Mouse (Mus musculus): ENCODE data around the gene Cyp2ab1.
"Not testable (repeated sequence)": the region's sequence is repeated elsewhere in the genome, so short reads cannot be mapped to it uniquely, and the experiment has no call there.

Cyp2ab1 gene

DNA sequence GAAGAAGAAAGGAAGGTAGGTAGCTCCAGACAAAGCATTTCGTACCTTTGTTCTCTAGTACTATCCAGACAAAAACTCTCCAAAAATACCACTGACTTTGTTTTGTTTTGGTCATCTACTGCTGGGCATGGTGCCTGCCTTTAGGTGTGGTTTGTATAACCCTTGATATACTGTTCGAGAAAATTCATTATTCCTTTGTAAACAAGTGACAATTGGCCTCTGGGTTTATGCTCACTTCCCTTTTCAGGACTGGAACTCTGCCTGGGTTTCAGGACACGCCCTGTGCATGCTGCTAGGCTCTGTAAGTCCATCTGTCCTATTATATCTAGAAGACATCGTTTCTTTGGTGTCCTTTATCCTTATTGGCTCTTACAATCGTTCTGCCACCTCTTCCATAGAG lies at the start of gene Cyp2ab1:
Gene Cyp2ab1, minus strand, starts transcription at position 119 of the 400 bp plus-strand sequence.
- DNase-seq (ENCODE audit: low spot score) = no peak

DNA sequence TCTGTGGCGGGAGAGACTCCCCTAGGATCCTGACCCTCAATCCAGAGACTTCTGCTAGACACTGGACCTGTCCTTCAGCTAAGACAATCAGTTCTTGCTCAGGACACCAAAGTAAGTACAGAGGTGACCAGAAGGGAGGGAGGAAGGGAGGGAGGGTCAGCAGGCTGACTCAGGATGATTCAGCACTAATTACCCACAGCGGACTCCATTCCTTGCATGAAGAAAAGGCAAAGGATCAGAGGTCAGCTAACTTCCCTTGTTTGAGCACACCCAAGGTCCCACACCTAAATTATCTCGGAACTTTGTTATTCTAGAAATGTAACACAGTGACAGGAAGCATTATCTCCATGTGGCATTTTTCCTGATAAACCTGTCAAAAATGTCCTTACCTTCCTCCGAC lies 46.5 kb upstream of the Cyp2ab1 start:
- DNase-seq (ENCODE audit: low spot score) = no peak

DNA sequence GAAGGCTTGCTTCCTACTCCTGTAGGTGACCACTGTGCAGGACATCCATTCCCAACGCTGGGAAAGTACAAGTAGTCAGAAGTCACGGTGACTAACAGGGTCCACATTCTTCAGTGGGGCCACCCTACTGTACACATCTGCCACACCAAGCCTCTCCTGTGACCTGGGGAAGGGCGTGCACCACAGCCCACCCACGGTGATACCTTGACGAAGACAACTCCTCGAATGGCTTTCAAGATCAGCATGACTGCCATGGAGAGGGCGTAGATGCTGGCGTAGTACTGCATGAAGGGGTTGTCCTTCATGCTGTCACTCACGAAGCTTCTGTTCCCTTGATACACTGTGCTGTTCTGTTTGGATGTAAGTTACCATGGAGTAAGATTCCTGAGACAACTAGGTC lies 43.0 kb upstream of the Cyp2ab1 start:
- no peak for DNase-seq (ENCODE audit: low spot score)

DNA sequence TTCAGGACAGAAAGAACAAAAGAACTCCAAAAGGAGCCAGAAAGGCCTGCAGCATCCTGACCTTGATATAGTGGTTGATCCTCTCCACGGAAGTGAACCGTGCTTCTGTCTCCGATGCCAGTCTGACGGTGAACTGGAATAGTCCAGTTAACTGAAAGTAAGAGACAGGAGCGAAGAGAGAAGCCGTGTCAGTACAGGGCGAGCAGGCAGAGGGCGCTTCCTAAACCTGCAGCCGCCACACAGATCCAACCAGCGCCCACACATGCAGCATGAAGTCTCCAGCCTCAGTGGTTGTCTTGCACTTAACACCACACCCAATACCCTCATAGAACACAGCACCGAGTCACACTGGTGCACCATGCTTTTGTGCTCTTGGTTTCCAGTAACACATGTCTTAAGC lies 36.9 kb upstream of the Cyp2ab1 start:
- DNase-seq (ENCODE audit: low spot score) = no peak

GRCm38 (mm10) chr16:20361496-20361895 lies 36.3 kb upstream of the Cyp2ab1 start:
- not testable (repeated sequence) for DNase-seq (ENCODE audit: low spot score)

- no peak for DNase-seq (ENCODE audit: low spot score)
These were observed 34.6 kb upstream of the Cyp2ab1 start for GRCm38 (mm10) chr16:20359643-20360295.

DNA sequence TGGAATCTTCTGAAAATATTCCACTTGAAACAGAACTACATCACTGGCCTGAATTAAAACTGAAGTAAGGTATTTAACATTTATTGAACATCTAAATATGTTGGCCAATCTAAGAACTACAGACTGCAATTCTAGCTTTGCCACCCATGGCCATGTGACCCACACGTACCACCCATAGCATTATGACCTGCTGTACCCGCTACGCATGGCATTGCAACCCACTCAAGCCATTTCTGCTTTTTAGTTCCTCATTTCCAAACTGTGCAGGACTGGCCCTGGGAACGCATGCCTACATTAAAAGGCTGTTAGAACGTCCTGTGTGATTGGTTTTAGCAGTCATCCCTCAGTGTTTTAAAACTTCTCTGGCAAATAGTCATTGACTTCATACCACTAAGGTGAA lies 32.6 kb upstream of the Cyp2ab1 start:
- no peak for DNase-seq (ENCODE audit: low spot score)

- DNase-seq (ENCODE audit: low spot score) = no peak
These were observed 29.6 kb upstream of the Cyp2ab1 start for GRCm38 (mm10) chr16:20354762-20355161.

GRCm38 (mm10) chr16:20354011-20354410 lies 28.8 kb upstream of the Cyp2ab1 start:
- no peak for DNase-seq (ENCODE audit: low spot score)

- DNase-seq (ENCODE audit: low spot score) = no peak
These were observed 20.3 kb upstream of the Cyp2ab1 start for GRCm38 (mm10) chr16:20345464-20345863.

GRCm38 (mm10) chr16:20338616-20339015 lies 13.4 kb upstream of the Cyp2ab1 start:
- DNase-seq (ENCODE audit: low spot score) = no peak

DNA sequence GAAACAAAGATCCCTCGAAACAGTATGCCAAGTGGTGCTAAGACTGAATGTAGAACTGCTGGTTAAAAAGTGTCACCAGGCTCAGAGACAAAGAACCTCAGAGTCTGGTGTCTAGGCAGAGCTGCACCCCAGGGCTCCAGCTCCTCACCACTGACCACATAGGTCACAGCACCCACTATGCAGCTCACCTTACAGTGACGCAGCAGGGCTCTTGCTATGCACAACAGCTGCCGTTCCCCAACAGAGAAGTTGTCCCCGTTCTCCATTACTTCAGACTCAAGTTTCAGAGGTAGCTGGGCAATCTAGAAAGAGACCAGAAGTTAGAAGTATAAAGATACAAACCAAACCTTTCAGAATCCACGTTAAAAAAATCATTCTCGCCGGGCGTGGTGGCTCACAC lies 9.7 kb upstream of the Cyp2ab1 start:
- DNase-seq (ENCODE audit: low spot score) = no peak

GRCm38 (mm10) chr16:20328306-20328705 lies 3.1 kb upstream of the Cyp2ab1 start:
- no peak for DNase-seq (ENCODE audit: low spot score)

DNA sequence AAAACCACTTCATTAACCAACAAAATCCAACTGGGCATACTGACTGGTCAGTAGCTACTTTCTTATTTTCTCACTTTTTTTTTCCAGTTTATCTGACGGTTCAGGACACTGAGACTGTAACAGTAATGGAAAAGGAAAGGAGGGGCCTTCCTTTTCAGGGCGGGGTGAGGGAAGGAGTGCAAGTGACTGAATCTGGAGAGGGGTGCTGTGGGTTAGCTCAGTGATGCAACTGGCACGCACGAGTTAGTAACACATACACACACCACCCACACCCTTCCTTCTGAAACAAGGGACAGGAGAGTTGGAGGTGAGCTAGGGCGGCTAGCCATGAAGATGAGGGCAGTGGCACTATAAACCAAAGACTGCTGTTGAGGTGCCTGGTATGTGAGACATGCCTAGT lies 1.3 kb downstream of the Cyp2ab1 start:
- DNase-seq (ENCODE audit: low spot score) = no peak

DNA sequence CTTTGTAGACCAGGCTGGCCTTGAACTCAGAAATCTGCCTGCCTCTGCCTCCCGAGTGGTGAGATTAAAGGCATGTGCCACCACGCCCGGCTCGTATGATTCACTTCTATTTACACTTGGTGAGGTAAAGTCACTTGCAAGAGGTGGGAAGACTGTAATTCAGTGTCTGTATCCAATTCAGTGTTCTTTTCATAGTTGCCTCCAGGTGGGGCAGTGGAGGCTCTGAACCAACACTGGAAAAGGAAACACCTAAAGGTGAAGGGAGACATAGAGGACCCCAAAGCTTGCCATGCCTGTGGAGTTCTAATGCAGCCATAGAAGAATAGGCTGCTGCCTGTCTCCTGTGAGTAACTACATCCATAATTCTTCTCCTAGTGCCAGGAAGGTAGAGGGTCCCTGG lies 2.9 kb downstream of the Cyp2ab1 start:
- no peak for DNase-seq (ENCODE audit: low spot score)

DNA sequence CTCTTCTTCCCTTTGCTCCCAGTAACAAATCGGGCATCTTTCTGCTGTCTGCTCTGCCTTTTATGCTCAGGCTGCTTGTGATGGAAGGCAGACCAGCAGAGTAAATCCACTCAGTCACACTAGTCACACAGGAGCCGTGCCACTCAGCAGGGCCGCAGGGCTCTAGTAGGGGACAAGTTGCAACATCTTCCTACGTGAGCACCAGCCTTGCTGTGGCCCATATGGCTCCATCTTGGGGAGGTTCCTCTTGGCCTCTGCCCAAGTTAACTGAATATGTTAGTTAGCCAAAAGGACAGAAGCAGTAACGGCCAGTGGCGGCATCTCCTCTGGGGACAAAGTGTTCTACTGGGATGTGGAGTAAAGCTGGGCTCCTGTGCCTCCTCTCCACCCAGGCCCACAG lies 8.4 kb downstream of the Cyp2ab1 start:
- no peak for DNase-seq (ENCODE audit: low spot score)

GRCm38 (mm10) chr16:20315266-20315665 lies 9.9 kb downstream of the Cyp2ab1 start:
- no peak for DNase-seq (ENCODE audit: low spot score)

DNA sequence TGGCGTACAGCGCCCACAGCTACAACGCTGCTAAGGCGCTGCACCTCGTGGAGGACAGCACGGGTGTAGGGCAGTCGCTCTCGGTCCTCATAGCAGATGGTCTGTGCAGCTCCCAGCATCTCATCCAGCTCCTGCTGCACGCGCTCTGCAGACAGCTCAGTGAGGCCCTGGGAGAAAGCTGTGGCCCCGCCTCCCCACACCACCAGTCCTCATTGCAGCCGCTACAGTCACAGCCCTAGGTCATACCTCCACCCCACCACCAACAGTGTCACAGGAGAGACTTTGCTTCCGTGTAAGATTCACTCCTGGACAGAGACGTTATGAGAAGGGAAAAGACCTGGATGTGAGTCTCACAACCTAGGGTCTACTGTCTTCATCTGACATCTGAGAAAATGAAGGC lies 12.9 kb downstream of the Cyp2ab1 start:
- no peak for DNase-seq (ENCODE audit: low spot score)

GRCm38 (mm10) chr16:20301770-20302649 lies 23.2 kb downstream of the Cyp2ab1 start, which contains the start of gene Parl:
Gene Parl, minus strand, starts transcription at chr16:20302387.
- peak; percentile 73 for DNase-seq (ENCODE audit: low spot score)

DNA sequence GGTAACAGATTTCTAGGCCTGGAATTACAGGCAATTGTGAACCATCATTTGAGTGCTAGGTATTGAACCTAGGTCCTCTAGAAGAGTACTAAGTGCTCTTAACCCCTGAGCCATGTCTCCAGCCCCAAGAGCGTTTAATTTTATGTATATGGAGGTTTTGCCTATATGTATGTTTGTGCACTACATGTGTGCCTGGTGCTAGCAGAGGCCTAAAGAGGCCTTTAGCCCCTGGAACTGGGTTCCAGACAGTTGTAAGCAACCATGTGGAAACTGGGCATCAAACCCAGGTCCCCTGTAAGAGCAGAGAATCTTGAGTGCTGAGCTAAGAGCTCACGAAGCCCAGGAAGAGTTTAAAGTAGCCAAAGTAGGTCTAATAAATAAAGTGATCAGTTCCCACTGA lies 25.1 kb downstream of the Cyp2ab1 start:
- no peak for DNase-seq (ENCODE audit: low spot score)

- no peak for DNase-seq (ENCODE audit: low spot score)
These were observed 45.0 kb downstream of the Cyp2ab1 start for GRCm38 (mm10) chr16:20280238-20280637.

- no peak for DNase-seq (ENCODE audit: low spot score)
These were observed 45.8 kb downstream of the Cyp2ab1 start for GRCm38 (mm10) chr16:20279395-20279794.

- no peak for DNase-seq (ENCODE audit: low spot score)
These were observed 52.2 kb downstream of the Cyp2ab1 start for GRCm38 (mm10) chr16:20272994-20273393.
